Mouse (Mus musculus): Measurements from ENCODE around the gene Lsm11.
A peak's percentile ranks its signal among the peaks of the same experiment; 100 is the strongest.

Gene Lsm11

DNA sequence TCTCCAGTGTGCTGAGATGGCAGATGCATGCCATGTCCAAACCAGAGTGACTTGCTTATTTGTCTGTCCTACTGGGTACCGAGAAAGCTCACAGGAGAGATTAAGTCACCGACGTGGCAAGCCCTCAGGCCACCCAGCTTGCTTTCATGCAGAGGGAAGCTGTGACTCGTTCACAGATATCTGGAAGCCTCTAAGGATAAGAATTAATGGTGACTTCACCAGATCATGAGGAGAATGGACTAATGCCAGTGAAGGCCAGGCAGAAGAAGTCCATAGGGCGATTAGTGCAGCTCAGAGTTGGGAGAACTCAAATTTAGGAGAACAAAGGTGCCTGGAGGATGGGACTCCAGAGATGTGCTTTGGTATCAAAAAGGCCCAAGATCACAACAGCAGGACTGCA is 17.3 kb downstream of the Lsm11 start:
- no peak for DNase-seq (ENCODE audit: low spot score)

- DNase-seq (ENCODE audit: low spot score): peak; percentile 79
Measured at GRCm38 (mm10) chr11:45926640-45927082, 18.1 kb downstream of the Lsm11 start.

DNA sequence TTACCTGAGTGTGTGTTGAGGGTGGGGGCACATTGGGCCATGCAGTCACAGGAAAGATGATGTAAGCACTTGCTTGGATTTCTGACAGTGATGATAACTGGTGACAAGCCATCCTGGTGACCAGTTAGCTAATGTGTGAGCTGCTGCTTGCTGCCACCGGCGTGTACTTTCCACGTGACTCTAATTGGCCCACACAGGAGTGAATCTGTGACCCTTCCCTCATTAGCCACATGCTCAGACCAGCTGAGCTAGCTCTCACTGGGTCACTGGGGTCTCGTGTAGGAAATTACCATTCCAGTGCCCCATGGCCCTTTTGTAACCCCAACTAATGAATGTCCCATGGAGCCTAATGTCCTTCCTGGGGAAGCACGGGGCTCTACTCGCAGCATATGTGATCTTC is 19.3 kb downstream of the Lsm11 start:
- no peak for DNase-seq (ENCODE audit: low spot score)

- no peak for DNase-seq (ENCODE audit: low spot score)
Measured at GRCm38 (mm10) chr11:45921480-45921898, 23.2 kb downstream of the Lsm11 start.

- no peak for DNase-seq (ENCODE audit: low spot score)
Measured at GRCm38 (mm10) chr11:45921026-45921425, 23.7 kb downstream of the Lsm11 start.

DNA sequence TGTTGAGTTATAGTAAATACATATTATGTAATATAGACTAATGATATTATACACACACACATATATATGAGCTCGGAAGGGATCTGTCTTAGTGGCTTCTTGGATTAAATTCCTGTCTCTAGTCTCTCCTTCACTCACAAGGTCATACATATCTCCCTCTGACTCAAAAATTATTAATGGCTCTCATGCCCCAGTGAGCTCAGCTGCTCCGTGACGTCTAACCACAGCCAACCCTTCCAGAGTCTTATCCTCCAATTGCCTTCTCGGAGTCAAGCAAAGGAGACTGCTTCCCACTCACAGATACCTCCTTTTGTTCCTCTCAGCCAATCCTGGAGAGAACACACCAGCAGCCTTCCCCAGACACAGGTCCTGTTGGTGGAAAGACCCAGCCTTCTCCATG is 25.9 kb downstream of the Lsm11 start:
- no peak for DNase-seq (ENCODE audit: low spot score)

GRCm38 (mm10) chr11:45918018-45918417 is 26.7 kb downstream of the Lsm11 start:
- DNase-seq (ENCODE audit: low spot score): no peak

GRCm38 (mm10) chr11:45916196-45916595 is 28.5 kb downstream of the Lsm11 start:
- DNase-seq (ENCODE audit: low spot score): no peak

DNA sequence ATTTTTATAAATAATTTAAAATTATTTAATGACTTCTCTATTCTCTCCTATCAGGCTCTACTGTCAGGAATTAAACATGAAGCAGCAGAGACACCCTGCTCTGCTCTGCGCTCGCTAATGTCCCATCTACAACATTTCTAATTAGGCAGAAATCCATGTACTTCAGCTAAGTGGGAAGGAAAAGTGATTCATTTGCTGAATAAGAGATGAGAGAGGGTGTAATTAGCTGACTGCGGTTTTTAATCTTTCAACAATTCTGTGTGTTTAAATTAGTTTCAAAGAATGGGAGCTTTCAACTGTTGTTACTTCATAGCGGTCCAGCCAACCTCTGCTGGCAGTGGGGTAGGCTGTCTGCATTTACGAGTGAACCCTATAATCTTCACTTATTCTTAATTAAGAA is 34.0 kb downstream of the Lsm11 start:
- no peak for DNase-seq (ENCODE audit: low spot score)

DNA sequence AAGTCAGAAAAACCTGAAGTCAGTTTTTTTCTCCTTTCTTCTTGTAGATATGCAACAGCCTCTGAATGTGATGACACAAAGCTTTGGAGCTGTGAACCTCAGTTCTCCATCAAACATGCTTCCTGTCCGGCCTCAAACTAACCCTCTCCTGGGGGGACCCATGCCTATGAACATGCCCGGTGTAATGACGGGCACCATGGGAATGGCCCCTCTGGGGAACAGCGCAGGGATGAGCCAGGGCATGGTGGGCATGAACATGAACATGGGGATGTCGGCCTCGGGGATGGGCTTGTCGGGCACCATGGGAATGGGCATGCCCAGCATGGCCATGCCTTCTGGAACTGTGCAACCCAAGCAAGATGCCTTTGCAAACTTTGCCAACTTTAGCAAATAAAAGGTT is 35.8 kb downstream of the Lsm11 start:
- DNase-seq (ENCODE audit: low spot score): no peak

GRCm38 (mm10) chr11:45908070-45908469 is 36.7 kb downstream of the Lsm11 start:
- DNase-seq (ENCODE audit: low spot score): no peak

DNA sequence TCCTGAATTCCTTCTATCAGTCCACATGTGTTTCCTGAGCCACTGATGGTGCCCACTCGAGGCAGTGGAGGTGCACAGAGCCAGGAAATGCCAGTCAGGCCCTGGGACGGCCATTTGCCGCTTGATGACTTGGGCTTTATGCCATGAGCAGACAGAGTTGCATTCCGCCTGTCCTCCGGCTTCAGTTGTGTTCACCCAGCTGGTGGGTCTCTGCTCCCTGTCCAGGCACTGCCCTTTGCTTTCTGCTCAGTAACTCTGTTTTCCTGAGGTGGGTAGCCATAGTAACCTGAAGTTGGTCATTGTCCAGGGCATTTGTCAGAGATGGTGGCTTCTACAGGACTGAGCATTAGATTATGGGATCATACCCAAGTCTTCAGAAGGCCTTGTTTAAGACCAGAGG is 37.4 kb downstream of the Lsm11 start:
- no peak for DNase-seq (ENCODE audit: low spot score)

GRCm38 (mm10) chr11:45906109-45906786 is 38.5 kb downstream of the Lsm11 start:
- DNase-seq (ENCODE audit: low spot score): no peak

- DNase-seq (ENCODE audit: low spot score): no peak
Measured at GRCm38 (mm10) chr11:45900233-45901015, 44.3 kb downstream of the Lsm11 start.

- no peak for DNase-seq (ENCODE audit: low spot score)
Measured at GRCm38 (mm10) chr11:45897392-45897791, 47.3 kb downstream of the Lsm11 start.

DNA sequence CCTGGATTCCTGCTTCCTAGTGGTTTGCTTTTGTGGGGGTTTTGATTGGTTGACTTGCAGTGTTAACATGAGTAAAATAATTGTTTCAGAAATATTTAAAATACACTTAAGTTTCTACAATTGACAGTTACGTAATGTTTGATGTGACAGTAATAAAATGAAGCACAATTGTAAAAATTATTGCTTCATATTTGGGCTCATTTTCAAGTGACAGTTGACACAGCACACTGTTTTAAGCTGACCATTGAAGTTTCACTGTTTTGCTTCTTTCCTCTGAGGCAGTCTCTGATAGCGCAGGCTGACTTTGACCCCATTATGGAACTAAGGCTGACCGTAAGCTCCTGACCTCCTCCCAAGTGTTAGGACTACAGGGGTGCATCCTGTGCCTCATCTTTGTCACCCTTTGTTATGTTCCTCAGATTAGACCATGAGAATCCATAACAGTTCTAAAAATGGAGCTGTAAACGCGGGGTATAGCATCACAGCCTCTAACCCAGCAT is 51.8 kb downstream of the Lsm11 start:
- no peak for DNase-seq (ENCODE audit: low spot score)

- no peak for DNase-seq (ENCODE audit: low spot score)
Measured at GRCm38 (mm10) chr11:45890423-45890822, 54.3 kb downstream of the Lsm11 start.

DNA sequence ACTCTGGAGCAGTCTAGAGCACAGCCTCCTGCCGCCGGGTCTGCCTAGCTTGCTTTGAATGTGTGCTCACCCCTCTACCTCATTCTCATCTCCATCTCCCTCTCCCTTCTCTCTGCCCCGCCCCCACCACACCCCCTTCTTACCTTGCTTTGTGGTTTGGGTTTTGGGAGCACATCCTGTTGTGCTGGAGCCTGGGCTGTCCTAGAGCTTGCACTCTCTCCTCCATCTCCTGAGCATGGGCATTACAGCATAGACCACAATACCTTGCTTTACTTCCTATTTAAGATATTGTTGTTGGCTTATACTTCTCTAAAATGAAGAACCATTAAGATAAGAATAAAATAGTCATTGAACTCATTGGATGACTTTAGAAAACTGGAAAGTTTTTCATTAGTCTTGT is 54.8 kb downstream of the Lsm11 start:
- DNase-seq (ENCODE audit: low spot score): no peak

GRCm38 (mm10) chr11:45888471-45889030 is 56.2 kb downstream of the Lsm11 start:
- DNase-seq (ENCODE audit: low spot score): no peak

DNA sequence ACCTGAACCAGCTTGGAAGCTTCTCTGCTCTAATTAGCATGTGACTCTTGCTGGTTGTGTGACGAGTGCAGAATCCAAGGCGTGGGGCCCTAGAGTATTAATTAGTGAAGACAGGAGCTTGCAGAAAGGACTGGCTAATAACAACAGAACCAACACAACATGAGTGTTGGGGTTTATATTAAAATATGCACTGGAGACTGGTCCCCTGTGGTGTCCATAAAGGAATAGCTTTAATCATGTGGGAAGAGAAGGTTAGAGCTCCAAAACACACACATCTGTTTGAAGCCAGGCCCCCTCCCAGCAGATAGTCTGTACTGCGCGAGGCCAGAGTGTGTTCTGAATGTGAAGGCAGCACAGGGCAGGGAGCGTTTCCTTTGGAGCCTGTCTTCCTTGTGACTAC is 58.1 kb downstream of the Lsm11 start:
- no peak for DNase-seq (ENCODE audit: low spot score)

DNA sequence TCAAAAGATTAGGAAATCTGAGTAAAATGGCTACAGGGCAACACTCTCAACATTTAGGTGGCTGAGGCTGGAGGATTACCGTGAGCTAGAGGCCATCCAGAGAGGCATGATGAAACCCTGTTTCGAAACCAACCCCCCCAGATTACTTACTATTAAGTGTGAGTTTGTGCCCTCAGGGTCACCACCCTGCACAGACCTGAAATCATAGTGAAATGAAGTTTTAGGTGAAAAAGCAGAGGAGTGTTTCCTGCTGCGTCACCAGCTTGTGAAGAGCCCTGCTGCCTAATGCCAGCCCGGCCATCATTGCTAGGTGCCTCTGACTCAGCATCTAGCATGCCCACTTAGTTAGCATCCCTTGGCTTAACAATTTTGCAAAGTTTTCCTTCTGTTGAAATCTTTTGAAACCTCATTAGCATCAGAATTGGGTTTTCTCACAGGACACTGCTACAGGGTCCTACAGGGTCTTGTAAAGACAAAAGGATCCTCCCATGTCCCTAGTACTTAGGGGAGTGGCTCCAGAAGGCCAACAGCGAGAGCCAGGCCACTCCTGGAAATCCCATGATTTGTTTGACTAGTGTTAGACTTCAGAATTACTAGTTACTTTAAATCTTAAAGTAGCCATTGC is 59.0 kb downstream of the Lsm11 start:
- DNase-seq (ENCODE audit: low spot score): no peak

- DNase-seq (ENCODE audit: low spot score): peak; percentile 54
Measured at GRCm38 (mm10) chr11:45884029-45884428, 60.7 kb downstream of the Lsm11 start.

Measured in lung, postnatal 25 days (tissue).